22 mouse cellular contexts compared by ENCODE assay signal in genomic region chr10:59106644-59107043, GRCm38 (mm10).
DNase-seq lines count a peak whose midpoint lies in the region; ATAC-seq and TF ChIP-seq lines count a peak whose summit lies in the region.
"Had no signal": no experiment of that assay in that cellular context is flagged by ENCODE, and none has a peak within 500 bp of the region (broad histone marks: within the 10 kb centered on the region; RNA-seq: fewer than 3 reads in every experiment).

No protein-coding gene starts in this region.

- H3K27ac ChIP-seq in kidney, embryonic 16.5 days (ENCODE audit: low read length), result no peak overlapping the region
- H3K27ac ChIP-seq in liver, adult 2 months (replicated peaks; ENCODE audit: insufficient read depth, low read depth, low read length), result no peak overlapping the region
- no peak overlapping the region for H3K27ac ChIP-seq in liver, embryonic 12.5 days
- H3K27ac ChIP-seq: embryonic facial prominence, embryonic 12.5 days; embryonic facial prominence, embryonic 15.5 days; gastrocnemius, adult 2 months; hindbrain, embryonic 12.5 days had no signal

- H3K4me2 ChIP-seq in kidney, embryonic 16.5 days (replicated peaks; ENCODE audit: low read depth, low read length), result no peak overlapping the region
- no peak overlapping the region for H3K4me2 ChIP-seq in liver, embryonic 12.5 days
- H3K4me2 ChIP-seq: embryonic facial prominence, embryonic 12.5 days; embryonic facial prominence, embryonic 15.5 days; heart, embryonic 11.5 days; hindbrain, embryonic 12.5 days had no signal

- WGBS in kidney, embryonic 16.5 days, result 55% methylated on average over 3 of the region's 3 CpGs
- 63% methylated on average over 3 of the region's 3 CpGs for WGBS in liver, adult 2 months
- 57% methylated on average over 3 of the region's 3 CpGs for whole genome bisulfite sequencing in liver, embryonic 12.5 days (ENCODE audit: insufficient replicate concordance)

- H3K9me3 ChIP-seq in kidney, embryonic 16.5 days (ENCODE audit: low read length), result no peaks in the 10 kb centered on the region
- no peaks in the 10 kb centered on the region for H3K9me3 ChIP-seq in liver, embryonic 12.5 days (replicated peaks)
- H3K9me3 ChIP-seq: embryonic facial prominence, embryonic 12.5 days; embryonic facial prominence, embryonic 15.5 days had no signal

- no peaks in the 10 kb centered on the region for H3K4me1 ChIP-seq in kidney, embryonic 16.5 days (ENCODE audit: insufficient read depth, low read length)
- no peaks in the 10 kb centered on the region for H3K4me1 ChIP-seq in liver, adult 2 months (ENCODE audit: control insufficient read depth, insufficient read depth, low read length)
- H3K4me1 ChIP-seq in liver, embryonic 12.5 days, result no peaks in the 10 kb centered on the region
- H3K4me1 ChIP-seq: embryonic facial prominence, embryonic 12.5 days; embryonic facial prominence, embryonic 15.5 days; hindbrain, embryonic 12.5 days had no signal

- no peaks in the 10 kb centered on the region for H3K36me3 ChIP-seq in kidney, embryonic 16.5 days (ENCODE audit: insufficient read depth, low read length)
- H3K36me3 ChIP-seq in liver, adult 2 months (ENCODE audit: control insufficient read depth, insufficient read depth, low read length), result no peaks in the 10 kb centered on the region
- no peaks in the 10 kb centered on the region for H3K36me3 ChIP-seq in liver, embryonic 12.5 days
- H3K36me3 ChIP-seq: embryonic facial prominence, embryonic 12.5 days; hindbrain, embryonic 12.5 days had no signal

- no peaks in the 10 kb centered on the region for H3K79me2 ChIP-seq in liver, adult 2 months (ENCODE audit: control insufficient read depth, insufficient read depth, low read length)

- H3K9ac ChIP-seq in kidney, embryonic 16.5 days (replicated peaks; ENCODE audit: low read length), result no peak overlapping the region
- H3K9ac ChIP-seq in liver, adult 2 months (ENCODE audit: low read depth, low read length), result no peak overlapping the region
- no peak overlapping the region for H3K9ac ChIP-seq in liver, embryonic 12.5 days
- H3K9ac ChIP-seq: embryonic facial prominence, embryonic 12.5 days; embryonic facial prominence, embryonic 15.5 days; forebrain, postnatal 0 days; hindbrain, embryonic 12.5 days had no signal

- TF ChIP-seq CTCF in liver, adult 2 months (IDR thresholded peaks at IDR 0.05; ENCODE audit: low read depth, low read length), result no peak

- DNase-seq in cerebellum, postnatal 10 days, result peak; percentile 24 to 25
- no peak for DNase-seq in cerebellum, adult 18-20 months
- DNase-seq in kidney, adult 8-10 months, result peak; percentile 9 to 52
- peak; percentile 41 to 52 for DNase-seq in kidney, postnatal 25 days
- DNase-seq in kidney, postnatal 4 days, result no peak
- DNase-seq in liver, adult 2 months (ENCODE audit: extremely low read depth, low read depth, low spot score), result peak; percentile 37
- DNase-seq: adrenal gland, adult 8-10 months; adrenal gland, postnatal 25 days; cerebellum, adult 11-12 months; cerebellum, adult 9-10 months; cerebellum, postnatal 25 days; forebrain, postnatal 0 days; gastrocnemius, adult 2 months; gastrocnemius, postnatal 14 days had no signal

- no peak for TF ChIP-seq POLR2A in liver, adult 2 months (IDR thresholded peaks at IDR 0.05; ENCODE audit: extremely low read depth, insufficient read depth, low read length)

- no peak for ATAC-seq in kidney, embryonic 16.5 days (ENCODE audit: low FRiP score, low TSS enrichment)
- ATAC-seq in liver, embryonic 12.5 days, result no peak
- ATAC-seq: activated CD4-positive, CD25-positive, alpha-beta regulatory T cell, adult 4 months; forebrain, embryonic 14.5 days; forebrain, postnatal 0 days had no signal

- H3K4me3 ChIP-seq in kidney, embryonic 16.5 days (ENCODE audit: low read length), result no peak overlapping the region
- no peak overlapping the region for H3K4me3 ChIP-seq in liver, adult 2 months (ENCODE audit: insufficient read depth, low read depth, low read length)
- no peak overlapping the region for H3K4me3 ChIP-seq in liver, embryonic 12.5 days
- H3K4me3 ChIP-seq: embryonic facial prominence, embryonic 12.5 days; embryonic facial prominence, embryonic 15.5 days; gastrocnemius, adult 2 months; hindbrain, embryonic 12.5 days had no signal

- no peaks in the 10 kb centered on the region for H3K27me3 ChIP-seq in kidney, embryonic 16.5 days (ENCODE audit: insufficient read depth, low read length)
- no peaks in the 10 kb centered on the region for H3K27me3 ChIP-seq in liver, adult 2 months (ENCODE audit: control insufficient read depth, insufficient read depth, low read length)
- H3K27me3 ChIP-seq in liver, embryonic 12.5 days (replicated peaks), result no peaks in the 10 kb centered on the region; the same call in 1 of the 2 replicates
- H3K27me3 ChIP-seq: embryonic facial prominence, embryonic 12.5 days; embryonic facial prominence, embryonic 15.5 days; hindbrain, embryonic 12.5 days had no signal

Comparison
In these comparisons a context has a peak if more than half of its experiments do, and no peak if none do; other contexts are left out.
1. DNase-seq: peak in cerebellum, postnatal 10 days (2 of 2), kidney, adult 8-10 months (2 of 2), kidney, postnatal 25 days (2 of 2) and liver, adult 2 months (single experiment); none in cerebellum, adult 18-20 months (0 of 2) and kidney, postnatal 4 days (0 of 2).